Mouse (Mus musculus) liver, embryonic 14.5 days (tissue): ENCODE measurements around the gene Aip.

Source experiments
- CTCF ChIP-seq: IDR thresholded peaks from 2 replicates; pipeline ENCODE4 v1.5.1; 2016; ENCODE audit warnings: antibody characterized with exemption, low read depth, control low read depth
- EP300 ChIP-seq: IDR thresholded peaks from 2 replicates; pipeline ENCODE4 v1.6.1; 2016; ENCODE audit warnings: antibody characterized with exemption, low read depth

- TF ChIP-seq CTCF (no peak), EP300 (no peak)
Observed at GRCm38 (mm10) chr19:4131075-4131474, 5.4 kb upstream of the Aip start.
